Mouse (Mus musculus): ENCODE results near the gene Rnh1. TPM values are rescaled to one million over a fixed set of nuclear protein-coding genes. Genes with fewer than 3 reads are reported as not detected.

Rnh1 gene
- polyA plus RNA-seq, 1 experiment from 2014 or later: 49.7 TPM

- no peaks in the 10 kb centered on the region for H3K9me3 ChIP-seq
- peaks cover 15% of the 10 kb centered on the region for H3K27me3 ChIP-seq
- H3K4me2 ChIP-seq: no peak overlapping the region
- no peak for ATAC-seq (ENCODE audit: low FRiP score)
- 89% methylated on average over 3 of the region's 3 CpGs for WGBS
- no peaks in the 10 kb centered on the region for H3K36me3 ChIP-seq (replicated peaks)
- H3K9ac ChIP-seq: no peak overlapping the region
- no peak overlapping the region for H3K27ac ChIP-seq
- H3K4me3 ChIP-seq (replicated peaks): no peak overlapping the region
- peaks cover 7% of the 10 kb centered on the region; the same call in 1 of the 2 replicates for H3K4me1 ChIP-seq
Observed at GRCm38 (mm10) chr7:141120605-141121004, 52.1 kb downstream of the Rnh1 start.

- Histone ChIP-seq H3K9ac (no peak overlapping the region), H3K4me3 (replicated peaks) (no peak overlapping the region), H3K27me3 (peaks cover 15% of the 10 kb centered on the region), H3K4me2 (no peak overlapping the region), H3K36me3 (replicated peaks) (no peaks in the 10 kb centered on the region), H3K9me3 (no peaks in the 10 kb centered on the region), H3K4me1 (peaks cover 7% of the 10 kb centered on the region; the same call in 1 of the 2 replicates), H3K27ac (no peak overlapping the region)
- ATAC-seq (ENCODE audit: low FRiP score): no peak
- 78% methylated on average over 3 of the region's 3 CpGs for WGBS
Observed at GRCm38 (mm10) chr7:141119487-141119886, 53.2 kb downstream of the Rnh1 start.

GRCm38 (mm10) chr7:141117636-141118035, 55.0 kb downstream of the Rnh1 start, which contains the start of gene Ano9:
Gene Ano9, minus strand, starts transcription at chr7:141117806.
- Histone ChIP-seq H3K4me3 (replicated peaks) (no peak within 1 kb of the TSS), H3K4me1 (no peaks in the 10 kb centered on the region), H3K36me3 (replicated peaks) (no peaks in the 10 kb centered on the region), H3K9me3 (no peaks in the 10 kb centered on the region), H3K27me3 (peaks cover 18% of the 10 kb centered on the region), H3K27ac (no peak within 1 kb of the TSS), H3K4me2 (no peak within 1 kb of the TSS; the same call in none of the 2 replicates), H3K9ac (no peak within 1 kb of the TSS)
- no peak for ATAC-seq (ENCODE audit: low FRiP score)
- 15% methylated on average over 9 of the region's 9 CpGs for WGBS

GRCm38 (mm10) chr7:141115874-141116273, 56.8 kb downstream of the Rnh1 start:
- Histone ChIP-seq H3K9ac (no peak overlapping the region), H3K4me2 (no peak overlapping the region)
- WGBS: 92% methylated on average over 9 of the region's 9 CpGs

More at GRCm38 (mm10) chr7:141115874-141116273, 56.8 kb downstream of the Rnh1 start:
- H3K27me3 ChIP-seq: peaks cover 18% of the 10 kb centered on the region
- H3K36me3 ChIP-seq (replicated peaks): no peaks in the 10 kb centered on the region
- no peaks in the 10 kb centered on the region for H3K4me1 ChIP-seq
- no peaks in the 10 kb centered on the region for H3K9me3 ChIP-seq
- H3K27ac ChIP-seq: no peak overlapping the region
- no peak for ATAC-seq (ENCODE audit: low FRiP score)
- H3K4me3 ChIP-seq (replicated peaks): no peak overlapping the region

MicroRNAs within 50 kb of the gene (microRNA counts, 519-probe panel; counts per million panel counts)
- microRNA mmu-miR-210: 5,292 counts per million, percentile 74 among the panel's probes with 10 or more counts

Small RNA genes lying within 50 kb of the gene (microRNA-seq; reads per million reads assigned to microRNA genes)
- 799 reads per million, percentile 75 among the genes with 10 or more reads in this experiment for gene Mir210

Other genes with a start within 250 kb of the Rnh1 start
- 12.7 and 12.9 TPM in 2 replicates for gene Pgghg, start 231.5 kb downstream of the Rnh1 start, polyA plus RNA-seq (2016; fragmentation: Nextera tagmentation; extraction: Ambion mirVana)
- 0.78 and 1.4 TPM in 2 replicates for gene Ifitm5, start 222.6 kb downstream of the Rnh1 start, polyA plus RNA-seq (2016; fragmentation: Nextera tagmentation; extraction: Ambion mirVana)
- not detected in 2 replicates for gene Gm45717, start 216.9 kb downstream of the Rnh1 start, polyA plus RNA-seq (2016; fragmentation: Nextera tagmentation; extraction: Ambion mirVana)
- gene Ifitm2, start 216.9 kb downstream of the Rnh1 start, polyA plus RNA-seq (2016; fragmentation: Nextera tagmentation; extraction: Ambion mirVana): 178 and 217 TPM in 2 replicates
- gene Ifitm1, start 205.6 kb downstream of the Rnh1 start, polyA plus RNA-seq (2016; fragmentation: Nextera tagmentation; extraction: Ambion mirVana): 5.8 and 6.2 TPM in 2 replicates
- 11.6 and 13.0 TPM in 2 replicates for gene Ifitm3, start 162.1 kb downstream of the Rnh1 start, polyA plus RNA-seq (2016; fragmentation: Nextera tagmentation; extraction: Ambion mirVana)
- not detected in 2 replicates for gene Ifitm6, start 154.9 kb downstream of the Rnh1 start, polyA plus RNA-seq (2016; fragmentation: Nextera tagmentation; extraction: Ambion mirVana)
- not detected in 2 replicates for gene Gm17387, start 143.7 kb downstream of the Rnh1 start, polyA plus RNA-seq (2016; fragmentation: Nextera tagmentation; extraction: Ambion mirVana)
- gene B4galnt4, start 111.8 kb downstream of the Rnh1 start, polyA plus RNA-seq (2016; fragmentation: Nextera tagmentation; extraction: Ambion mirVana): 40.7 and 43.6 TPM in 2 replicates
- 1.3 and 1.5 TPM in 2 replicates for gene Pkp3, start 94.6 kb downstream of the Rnh1 start, polyA plus RNA-seq (2016; fragmentation: Nextera tagmentation; extraction: Ambion mirVana)
- gene Sigirr, start 72.3 kb downstream of the Rnh1 start, polyA plus RNA-seq (2016; fragmentation: Nextera tagmentation; extraction: Ambion mirVana): 1.3 and 1.5 TPM in 2 replicates
- gene Ano9, start 55.1 kb downstream of the Rnh1 start, polyA plus RNA-seq (2016; fragmentation: Nextera tagmentation; extraction: Ambion mirVana): 0.31 and 0.37 TPM in 2 replicates
- 63.5 and 64.9 TPM in 2 replicates for gene Ptdss2, start 50.5 kb downstream of the Rnh1 start, polyA plus RNA-seq (2016; fragmentation: Nextera tagmentation; extraction: Ambion mirVana)
- 79.1 and 89.4 TPM in 2 replicates for gene Hras, start 21.1 kb upstream of the Rnh1 start, polyA plus RNA-seq (2016; fragmentation: Nextera tagmentation; extraction: Ambion mirVana)
- gene Lrrc56, start 21.3 kb upstream of the Rnh1 start, polyA plus RNA-seq (2016; fragmentation: Nextera tagmentation; extraction: Ambion mirVana): 14.2 and 16.0 TPM in 2 replicates
- 3.3 and 3.7 TPM in 2 replicates for gene Lmntd2, start 41.2 kb upstream of the Rnh1 start, polyA plus RNA-seq (2016; fragmentation: Nextera tagmentation; extraction: Ambion mirVana)
- 35.4 and 38.5 TPM in 2 replicates for gene Rassf7, start 43.0 kb upstream of the Rnh1 start, polyA plus RNA-seq (2016; fragmentation: Nextera tagmentation; extraction: Ambion mirVana)
- gene Phrf1, start 55.9 kb upstream of the Rnh1 start, polyA plus RNA-seq (2016; fragmentation: Nextera tagmentation; extraction: Ambion mirVana): 106 and 107 TPM in 2 replicates
- gene Irf7, start 93.6 kb upstream of the Rnh1 start, polyA plus RNA-seq (2016; fragmentation: Nextera tagmentation; extraction: Ambion mirVana): 0.69 and 0.83 TPM in 2 replicates
- not detected in 2 replicates for gene Cdhr5, start 103.9 kb upstream of the Rnh1 start, polyA plus RNA-seq (2016; fragmentation: Nextera tagmentation; extraction: Ambion mirVana)
- 0.70 TPM in 1 of 2 replicates, not detected in the other for gene Sct, start 106.3 kb upstream of the Rnh1 start, polyA plus RNA-seq (2016; fragmentation: Nextera tagmentation; extraction: Ambion mirVana)
- 0.38 and 0.60 TPM in 2 replicates for gene Drd4, start 119.1 kb upstream of the Rnh1 start, polyA plus RNA-seq (2016; fragmentation: Nextera tagmentation; extraction: Ambion mirVana)
- gene Deaf1, start 154.8 kb upstream of the Rnh1 start, polyA plus RNA-seq (2016; fragmentation: Nextera tagmentation; extraction: Ambion mirVana): 74.0 and 78.4 TPM in 2 replicates
- gene Tmem80, start 154.9 kb upstream of the Rnh1 start, polyA plus RNA-seq (2016; fragmentation: Nextera tagmentation; extraction: Ambion mirVana): 59.9 and 63.6 TPM in 2 replicates
- gene Eps8l2, start 166.0 kb upstream of the Rnh1 start, polyA plus RNA-seq (2016; fragmentation: Nextera tagmentation; extraction: Ambion mirVana): 1.2 and 1.7 TPM in 2 replicates
- 397 and 407 TPM in 2 replicates for gene Taldo1, start 219.3 kb upstream of the Rnh1 start, polyA plus RNA-seq (2016; fragmentation: Nextera tagmentation; extraction: Ambion mirVana)
- gene Gatd1, start 241.3 kb upstream of the Rnh1 start, polyA plus RNA-seq (2016; fragmentation: Nextera tagmentation; extraction: Ambion mirVana): 47.0 and 50.0 TPM in 2 replicates